Mouse (Mus musculus) urinary bladder, adult 18-20 months (tissue): ENCODE measurements around the gene Zfp346.
"Not testable (repeated sequence)": the region's sequence is repeated elsewhere in the genome, so short reads cannot be mapped to it uniquely, and the experiment has no call there.

Experiments
- DNase-seq, 2 experiments: peaks; one replicate each; pipeline ENCODE4 v3.0.0; 2022; ENCODE audit warnings: low spot score in 2 of 2, mixed read lengths in 2 of 2

Zfp346 gene

DNA sequence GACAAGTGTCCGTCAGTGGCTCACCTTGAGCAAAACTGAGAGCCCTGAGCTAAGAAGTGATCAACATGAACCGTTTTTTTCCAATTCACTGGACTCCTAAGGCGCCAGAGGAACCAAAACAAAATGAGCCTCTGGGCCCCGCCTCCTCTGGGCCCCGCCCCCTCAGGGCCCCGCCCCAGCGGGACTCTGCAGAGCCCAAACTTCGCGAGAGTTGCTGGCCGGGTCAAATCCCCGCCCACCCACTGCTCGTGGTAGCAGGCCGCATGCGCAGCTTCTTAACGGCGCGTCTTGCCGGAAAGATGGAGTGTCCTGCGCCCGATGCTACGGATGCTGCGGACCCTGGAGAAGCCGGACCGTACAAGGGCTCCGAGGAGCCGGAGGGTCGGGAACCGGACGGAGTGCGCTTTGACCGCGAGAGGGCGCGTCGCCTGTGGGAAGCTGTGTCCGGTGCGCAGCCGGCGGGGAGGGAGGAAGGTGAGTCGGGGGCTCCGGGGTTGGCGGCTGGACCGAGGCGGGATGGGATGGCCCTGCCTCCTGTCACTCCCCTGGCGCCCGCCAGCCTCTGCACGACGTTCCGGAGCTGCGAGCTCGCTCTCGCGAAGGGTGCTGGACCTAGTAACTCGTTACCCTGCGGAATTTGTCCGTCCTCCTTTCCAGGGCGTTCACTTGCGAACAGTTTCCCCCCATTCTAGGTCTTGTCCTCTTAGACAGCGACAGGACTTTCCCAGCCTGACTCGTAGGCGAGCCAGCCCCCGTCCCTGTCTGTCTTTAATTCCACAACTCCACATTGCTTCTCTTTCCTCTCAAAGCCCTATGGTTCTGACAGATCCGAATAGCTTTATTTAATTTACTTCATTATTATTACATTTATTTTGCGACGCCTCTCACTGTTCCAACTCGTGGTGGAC is at the start of gene Zfp346:
TSS of gene Zfp346 (plus strand) at position 267 of the 908 bp plus-strand sequence.
- peak; percentile 95 to 98 for DNase-seq

DNA sequence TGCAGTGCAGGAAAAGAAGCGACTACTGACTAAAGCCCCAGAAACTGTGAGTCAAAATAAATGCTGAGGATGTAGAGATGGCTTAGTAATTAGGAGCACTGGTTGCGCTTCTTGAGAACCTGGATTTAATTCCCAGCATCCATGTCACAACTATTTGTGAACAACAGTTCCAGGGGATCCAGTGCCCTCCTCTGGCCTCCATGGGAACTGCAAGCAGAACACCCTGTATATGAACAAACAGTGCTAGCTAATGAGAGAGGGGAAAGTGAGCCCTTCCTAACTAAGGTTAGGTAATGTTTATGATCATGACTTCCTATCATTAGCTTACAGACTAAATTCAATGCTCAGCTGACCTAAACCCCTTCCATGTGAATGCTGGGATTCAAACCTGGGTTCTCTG is 47.1 kb upstream of the Zfp346 start:
- no peak for DNase-seq

GRCm38 (mm10) chr13:55063276-55063675 is 41.8 kb upstream of the Zfp346 start:
- no peak for DNase-seq

DNA sequence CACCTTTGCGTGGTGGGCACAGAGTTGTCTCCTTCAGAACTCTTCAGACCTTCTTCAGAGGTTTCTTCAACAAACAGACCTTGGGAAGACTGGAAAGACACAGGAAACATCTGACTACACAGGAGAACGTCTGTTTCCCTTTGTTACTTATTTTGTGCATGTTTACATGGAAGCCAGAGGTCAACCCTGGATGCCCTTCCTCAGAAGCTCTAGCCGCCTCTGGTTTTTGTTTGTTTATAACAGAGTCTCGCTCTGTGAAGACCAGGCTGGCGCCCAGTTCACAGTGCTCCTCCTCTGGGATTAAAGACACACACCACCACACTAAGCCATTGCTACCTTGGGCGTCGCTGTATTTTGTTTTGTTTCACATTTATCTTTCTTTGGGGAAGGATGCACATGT is 35.4 kb upstream of the Zfp346 start:
- DNase-seq = no peak

- no peak for DNase-seq
Observed at GRCm38 (mm10) chr13:55071322-55071721, 33.8 kb upstream of the Zfp346 start.

GRCm38 (mm10) chr13:55075597-55075996 is 29.5 kb upstream of the Zfp346 start:
- DNase-seq = no peak

DNA sequence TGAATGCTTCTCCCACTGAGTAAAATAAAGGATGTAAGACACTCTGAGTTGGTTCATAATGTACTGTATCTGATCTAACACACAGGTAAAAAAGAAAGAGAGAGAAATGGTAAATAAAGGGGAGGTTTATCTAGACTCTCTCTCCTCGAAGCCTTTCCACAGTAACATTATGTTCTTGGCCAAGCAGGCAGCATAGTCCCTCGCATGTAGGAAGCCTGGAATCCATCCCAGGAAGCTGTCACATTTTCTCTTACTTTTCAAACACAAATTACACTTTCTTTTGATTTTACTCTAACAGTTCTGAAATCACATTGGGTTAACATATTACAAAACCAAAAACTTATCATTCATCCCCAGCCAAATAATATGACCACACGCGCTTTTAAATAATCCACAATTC is 12.5 kb upstream of the Zfp346 start:
- DNase-seq = no peak

- not testable (repeated sequence) for DNase-seq
Observed at GRCm38 (mm10) chr13:55097841-55098240, 7.3 kb upstream of the Zfp346 start.

DNA sequence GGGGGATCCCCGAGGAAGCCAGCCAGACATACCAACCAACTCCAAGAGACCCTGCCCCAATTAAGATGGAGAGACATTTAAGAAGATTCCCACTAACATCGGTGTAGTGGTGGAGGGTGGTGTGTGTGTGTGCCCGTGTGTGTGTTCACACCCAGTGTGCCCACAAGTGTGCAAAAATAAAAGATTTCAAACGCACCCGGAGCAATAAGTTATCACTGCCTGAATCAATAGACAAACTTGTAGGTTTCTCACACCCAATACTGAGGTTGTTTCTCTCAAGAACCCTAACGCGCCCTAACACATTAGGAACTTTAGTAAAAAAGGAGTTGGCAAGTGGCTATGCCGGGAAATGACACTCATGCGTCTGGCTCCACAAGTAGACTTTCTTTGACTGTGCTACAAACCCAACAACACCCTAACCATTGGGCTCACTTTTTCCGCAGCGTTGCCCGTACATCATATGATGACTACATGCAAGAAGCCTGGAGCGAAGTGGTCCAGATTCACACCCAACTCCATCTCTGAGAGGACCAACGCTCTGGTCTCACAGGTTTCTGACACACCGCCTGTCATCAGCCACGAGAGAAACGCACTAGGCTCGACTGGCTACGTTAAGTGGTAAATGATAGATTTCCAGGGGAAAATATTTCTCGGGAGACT is 5.9 kb upstream of the Zfp346 start:
- DNase-seq = peak in 1 of 2 experiments; percentile 33

GRCm38 (mm10) chr13:55099726-55100478 is 5.2 kb upstream of the Zfp346 start, which contains the start of gene Uimc1:
Gene Uimc1, minus strand, starts transcription at chr13:55100300.
- DNase-seq = peak; percentile 71 to 76

DNA sequence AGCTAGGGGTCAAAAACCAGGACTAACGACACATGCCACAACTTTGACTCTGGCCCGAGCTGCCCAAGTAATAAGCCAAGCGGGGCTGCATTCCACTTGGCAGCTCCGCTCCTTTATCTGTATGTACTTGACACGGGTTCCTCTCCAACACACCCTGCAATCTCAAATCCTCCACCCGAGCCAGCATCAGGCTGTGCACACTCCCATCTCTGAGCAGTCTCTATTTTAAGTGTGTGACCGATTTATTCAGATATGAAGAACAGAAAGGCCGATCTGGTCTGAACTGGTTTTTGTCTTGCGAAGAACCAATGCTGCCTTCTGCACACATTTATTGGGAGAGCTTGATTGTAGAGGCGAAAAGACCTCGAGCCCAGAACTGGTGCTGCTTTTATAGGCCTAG is 3.5 kb upstream of the Zfp346 start:
- DNase-seq = no peak

GRCm38 (mm10) chr13:55102366-55102765 is 2.7 kb upstream of the Zfp346 start:
- no peak for DNase-seq

GRCm38 (mm10) chr13:55103351-55103750 is 1.8 kb upstream of the Zfp346 start:
- no peak for DNase-seq

- DNase-seq = no peak
Observed at GRCm38 (mm10) chr13:55105953-55106691, 1.0 kb downstream of the Zfp346 start.

- no peak for DNase-seq
Observed at GRCm38 (mm10) chr13:55107116-55107515, 2.0 kb downstream of the Zfp346 start.

DNA sequence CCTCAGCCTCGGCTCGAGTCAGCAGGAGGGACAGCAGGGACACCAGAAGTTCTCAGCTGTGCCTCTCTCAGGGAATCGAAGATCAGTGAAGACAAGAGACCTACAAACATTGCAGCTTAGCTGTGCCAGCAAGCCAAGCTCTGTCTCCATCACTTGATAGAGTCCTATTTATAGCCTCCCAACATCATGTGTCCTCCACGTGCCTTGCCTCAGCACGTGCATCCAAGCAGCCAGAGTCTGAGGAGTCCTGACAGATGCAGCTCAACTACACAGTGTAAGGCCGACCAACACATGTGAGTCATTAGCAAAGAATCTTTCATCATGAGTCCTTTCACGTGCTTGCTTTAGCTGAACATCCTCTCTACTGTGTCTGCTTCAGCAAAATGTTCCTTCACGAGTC is 2.6 kb downstream of the Zfp346 start:
- DNase-seq = no peak

GRCm38 (mm10) chr13:55114375-55114774 is 9.3 kb downstream of the Zfp346 start:
- DNase-seq = no peak

DNA sequence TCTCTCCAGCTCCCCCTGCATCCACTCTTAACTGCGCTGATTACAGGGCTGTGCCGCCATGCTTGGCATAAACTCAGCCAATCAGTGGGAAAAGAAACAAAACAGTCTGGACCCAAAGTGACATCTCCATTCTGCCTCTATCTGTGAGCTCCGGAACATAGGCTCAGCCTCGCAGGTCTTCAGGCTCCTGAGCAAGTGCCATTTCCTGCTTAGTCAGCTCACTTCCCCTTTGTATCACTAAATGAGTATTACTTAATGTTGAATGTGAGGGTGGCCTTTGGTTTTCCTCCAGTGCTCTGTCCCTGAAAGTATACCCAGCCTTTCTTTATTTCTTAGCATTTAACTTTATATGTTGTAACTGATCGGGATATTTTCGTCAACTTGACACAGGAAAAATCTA is 19.8 kb downstream of the Zfp346 start:
- no peak for DNase-seq

GRCm38 (mm10) chr13:55133448-55133847 is 28.3 kb downstream of the Zfp346 start, which contains the start of gene Gm17617:
Gene Gm17617, minus strand, starts transcription at chr13:55133548.
- no peak for DNase-seq

GRCm38 (mm10) chr13:55135382-55135781 is 30.3 kb downstream of the Zfp346 start:
- no peak for DNase-seq

DNA sequence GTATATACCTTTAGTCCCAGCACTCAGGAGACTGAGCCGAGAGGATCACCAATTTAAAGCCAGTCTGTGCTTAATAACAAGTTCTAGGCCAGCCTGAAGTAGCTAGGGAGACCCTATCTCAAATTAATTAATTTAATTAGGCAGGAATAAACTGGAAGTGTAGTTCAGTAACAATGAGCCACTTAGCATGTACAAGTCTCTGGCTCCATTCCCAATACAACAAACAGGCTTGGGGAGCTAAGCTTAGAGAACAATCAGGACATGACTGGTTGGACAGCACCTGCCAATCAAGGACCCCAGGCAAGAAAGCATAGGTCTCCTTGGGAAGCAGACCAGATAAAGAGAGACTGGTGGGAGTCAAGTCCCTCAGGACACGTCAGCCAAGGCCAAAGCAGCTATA is 35.2 kb downstream of the Zfp346 start:
- no peak for DNase-seq
